Mouse (Mus musculus) erythroblast, embryonic 14.5 days (primary cell): ENCODE data around the gene Art4.

Experiments used
- GATA1 ChIP-seq: IDR thresholded peaks from 2 replicates; pipeline ENCODE4 v1.6.1; 2012; ENCODE audit warnings: low read length, inconsistent platforms, mixed read lengths
- TAL1 ChIP-seq: IDR thresholded peaks from 3 replicates; pipeline ENCODE4 v1.6.1; 2012; ENCODE audit warnings: low read length, inconsistent platforms, mixed read lengths

GRCm38 (mm10) chr6:136827116-136827515 is 30.4 kb downstream of the Art4 start:
- TF ChIP-seq GATA1 (no peak), TAL1 (no peak)
